Mouse (Mus musculus) ES-E14 (cell line): ENCODE measurements at regions not wholly inside any gene's neighbourhood (a gene's known extent, or its start where the extent isn't known, plus 50 kb on each side); places are given as distances from the start of the nearest gene placed in this dataset.

Experiments used
- HCFC1 ChIP-seq: IDR thresholded peaks from 2 replicates; pipeline ENCODE4 v1.6.1; 2012; ENCODE audit warnings: low read length, inconsistent platforms, borderline replicate concordance; ENCODE audit not compliant: insufficient read depth
- MAFK ChIP-seq: IDR thresholded peaks from 2 replicates; pipeline ENCODE4 v1.6.1; 2014; ENCODE audit warnings: mild to moderate bottlenecking, low read depth, low read length, inconsistent platforms; ENCODE audit not compliant: insufficient read depth
- ZC3H11A ChIP-seq: IDR thresholded peaks from 2 replicates; pipeline ENCODE4 v1.6.1; 2012; ENCODE audit warnings: low read depth, mild to moderate bottlenecking, inconsistent platforms, low read length, borderline replicate concordance

DNA sequence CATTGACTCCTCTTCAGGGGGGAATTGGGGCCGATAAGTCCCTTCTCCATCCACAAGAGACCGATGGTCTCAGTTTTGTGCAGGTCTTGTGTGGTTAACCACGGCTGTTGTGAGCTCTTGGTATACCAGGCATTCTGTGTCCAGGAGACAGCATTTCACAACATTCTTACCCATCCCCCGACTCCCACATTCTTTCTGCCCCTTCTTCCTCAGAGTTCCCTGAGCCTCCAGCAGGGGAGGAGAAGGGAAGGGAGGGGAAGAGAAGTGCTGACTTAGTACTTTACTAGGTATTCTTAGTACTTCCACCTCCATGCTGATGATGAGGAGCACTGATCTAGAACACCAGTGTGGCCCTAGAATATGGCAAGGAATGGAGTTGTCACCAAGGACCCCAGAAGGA, 98.4 kb downstream of the Atp23 start:
- TF ChIP-seq ZC3H11A (no peak), MAFK (no peak), HCFC1 (no peak)
